ENCODE assay signal across 8 mouse cellular contexts in the genomic region with DNA sequence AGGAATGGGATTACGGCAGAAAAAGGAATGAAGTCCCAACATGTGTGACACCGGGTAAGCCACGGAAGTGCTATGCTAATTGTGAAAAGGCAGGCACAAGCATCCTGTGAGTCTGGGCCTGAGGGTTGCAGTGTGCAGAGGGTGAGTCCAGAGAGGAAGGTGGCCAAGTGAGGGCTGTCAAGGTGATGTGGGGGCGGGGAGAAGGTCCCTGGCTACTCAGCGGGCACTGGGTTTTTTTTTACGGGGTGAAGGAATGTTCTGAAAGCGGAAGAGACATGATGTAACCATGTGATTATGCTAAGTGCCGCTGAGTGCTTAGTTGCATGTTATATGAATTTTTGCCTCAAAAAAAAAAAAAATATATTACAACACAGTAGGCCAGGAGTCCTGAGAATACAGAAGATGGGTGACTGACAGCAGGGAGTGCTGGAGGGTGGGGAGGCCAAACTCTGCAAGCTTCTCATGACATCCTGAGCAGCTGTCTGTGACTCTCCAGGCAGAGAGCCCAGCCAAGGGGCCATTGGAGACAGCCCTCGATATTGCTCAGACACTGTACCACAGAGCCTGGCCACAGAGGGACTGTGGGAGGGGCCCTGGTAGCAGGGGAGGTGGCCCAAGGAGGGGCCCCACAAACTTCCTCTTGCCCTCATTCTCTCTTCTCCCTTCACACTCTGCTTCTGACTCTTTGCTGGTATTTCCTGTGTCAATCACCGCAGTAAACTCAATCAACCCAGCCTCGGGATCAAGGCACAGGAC. TPM values are rescaled to one million over a fixed set of nuclear protein-coding genes. Genes with fewer than 3 reads are reported as not detected.
DNase-seq lines count a peak whose midpoint lies in the region; TF ChIP-seq lines count a peak whose summit lies in the region.

No protein-coding gene starts in this region.

- peaks cover 50% of the 10 kb centered on the region for H3K4me1 ChIP-seq in heart, embryonic 10.5 days

- H3K4me2 ChIP-seq in myocyte (ENCODE audit: low read depth) = peak overlapping the region; percentile 90

- H3K27ac ChIP-seq in heart, embryonic 10.5 days = peak overlapping the region; percentile 57; the same call in 1 of the 2 replicates

- DNase-seq in 416B (ENCODE audit: low read depth) (peak; percentile 5), liver (peak; percentile 53)
- peak; percentile 37 for DNase-seq in Muller cell, postnatal 12 days (ENCODE audit: inconsistent ontology term)
- DNase-seq in heart, embryonic 10.5 days (ENCODE audit: low spot score) = no peak
- no peak for DNase-seq in urinary bladder, postnatal 4 days (ENCODE audit: low spot score in 2 of 2)
- DNase-seq in adrenal gland, adult 2 months = no peak
- DNase-seq in right cerebral cortex, postnatal 25 days = no peak

- H3K4me3 ChIP-seq in heart, embryonic 10.5 days = no peak overlapping the region
- peak overlapping the region; percentile 5 for H3K4me3 ChIP-seq in myocyte

- no peaks in the 10 kb centered on the region for H3K27me3 ChIP-seq in heart, embryonic 10.5 days (ENCODE audit: insufficient read depth, poor library complexity, severe bottlenecking)
- H3K27me3 ChIP-seq in myocyte (ENCODE audit: control insufficient read depth, insufficient read depth, insufficient read length) = no peaks in the 10 kb centered on the region

- H3K36me3 ChIP-seq in heart, embryonic 10.5 days = peaks cover 19% of the 10 kb centered on the region
- peaks cover 11% of the 10 kb centered on the region for H3K36me3 ChIP-seq in myocyte (ENCODE audit: control insufficient read depth, insufficient read depth)

- peaks cover 8% of the 10 kb centered on the region for H3K79me2 ChIP-seq in myocyte (ENCODE audit: control insufficient read depth, insufficient read depth)

- TF ChIP-seq POLR2A in myocyte (IDR thresholded peaks at IDR 0.05; ENCODE audit: insufficient read length, low read depth) = no peak

- H3ac ChIP-seq in myocyte (ENCODE audit: control insufficient read depth, insufficient read length) = no peak overlapping the region

- 53% methylated on average over 11 of the region's 11 CpGs for WGBS in heart, embryonic 10.5 days

- H3K9me3 ChIP-seq in heart, embryonic 10.5 days = no peaks in the 10 kb centered on the region

TF ChIP-seq in myocyte, 11 proteins besides CTCF, POLR2A, EP300 and RAD21:
- TF ChIP-seq USF1 (IDR thresholded peaks at IDR 0.05; ENCODE audit: low read depth) (no peak), CEBPB (IDR thresholded peaks at IDR 0.05; ENCODE audit: insufficient read depth, poor library complexity, severe bottlenecking) (0 out of 2 replicates have a peak, but pooled peaks have one; percentile 6), MAX (IDR thresholded peaks at IDR 0.05; ENCODE audit: low read depth) (no peak), E2F4 (IDR thresholded peaks at IDR 0.05; ENCODE audit: insufficient read depth) (no peak), TCF12 (IDR thresholded peaks at IDR 0.05; ENCODE audit: insufficient read depth, poor library complexity, severe bottlenecking) (peak; percentile 57), POLR2AphosphoS2 (IDR thresholded peaks at IDR 0.05; ENCODE audit: insufficient read length, low read depth) (no peak), MYOG (IDR thresholded peaks at IDR 0.05; ENCODE audit: control insufficient read depth in 1 of 3, insufficient read depth in 1 of 3, insufficient read length in 2 of 3, low read depth in 2 of 3) (peak; percentile 7 to 87 (median 53)), MYOD1 (IDR thresholded peaks at IDR 0.05; ENCODE audit: control insufficient read depth in 1 of 3, insufficient read length in 2 of 3, low read depth in 2 of 3) (peak; percentile 87 to 90 (median 89))

RNA-seq across cellular contexts. Expression of a gene that starts 4.1 kb away (rescaled TPM):
- polyA plus RNA-seq in heart, embryonic 10.5 days (2016; fragmentation: Nextera tagmentation; extraction: Ambion mirVana) = 4.6 and 9.0 TPM in 2 replicates
- 5.6 TPM for polyA plus RNA-seq in myocyte (2012; fragmentation: generic; extraction: Trizol)
- total RNA-seq in adrenal gland, adult 2 months (2021) = 1 to 10 TPM; 3.9 to 4.7 TPM
- polyA plus RNA-seq in adrenal gland, adult 2 months (2012; rRNA removed) = 5.1 and 5.6 TPM in 2 replicates

RNA-seq across cellular contexts. Expression of a gene that starts 36.8 kb away (rescaled TPM):
- polyA plus RNA-seq in heart, embryonic 10.5 days (2016; fragmentation: Nextera tagmentation; extraction: Ambion mirVana) = not detected in 2 replicates
- polyA plus RNA-seq in myocyte (2012; fragmentation: generic; extraction: Trizol) = not detected
- total RNA-seq in adrenal gland, adult 2 months (2021) = 1 to 10 TPM; 3.9 to 8.2 TPM
- 0.51 and 1.1 TPM in 2 replicates for polyA plus RNA-seq in adrenal gland, adult 2 months (2012; rRNA removed)

RNA-seq across cellular contexts. Expression of a gene that starts 43.1 kb away (rescaled TPM):
- polyA plus RNA-seq in heart, embryonic 10.5 days (2016; fragmentation: Nextera tagmentation; extraction: Ambion mirVana) = not detected in 2 replicates
- 0.07 TPM for polyA plus RNA-seq in myocyte (2012; fragmentation: generic; extraction: Trizol)
- 10 to 100 TPM; 11.7 to 12.3 TPM for total RNA-seq in adrenal gland, adult 2 months (2021)
- 1.8 and 2.2 TPM in 2 replicates for polyA plus RNA-seq in adrenal gland, adult 2 months (2012; rRNA removed)

RNA-seq across cellular contexts. Expression of a gene that starts 54.7 kb away (rescaled TPM):
- polyA plus RNA-seq in heart, embryonic 10.5 days (2016; fragmentation: Nextera tagmentation; extraction: Ambion mirVana) = not detected in 2 replicates
- not detected for polyA plus RNA-seq in myocyte (2012; fragmentation: generic; extraction: Trizol)
- 10 to 100 TPM; 38.2 to 61.8 TPM for total RNA-seq in adrenal gland, adult 2 months (2021)
- 13.8 and 18.0 TPM in 2 replicates for polyA plus RNA-seq in adrenal gland, adult 2 months (2012; rRNA removed)

Comparison
In these comparisons a context has a peak if more than half of its experiments do, and no peak if none do; other contexts are left out.
1. DNase-seq: peak in 416B (single experiment), Muller cell, postnatal 12 days (single experiment) and liver (single experiment); none in heart, embryonic 10.5 days (single experiment), urinary bladder, postnatal 4 days (0 of 2), adrenal gland, adult 2 months (single experiment) and right cerebral cortex, postnatal 25 days (single experiment).